ENCODE assay signal across 11 mouse cellular contexts in genomic region chr6:122393231-122393881, GRCm38 (mm10). TPM values are rescaled to one million over a fixed set of nuclear protein-coding genes. Genes with fewer than 3 reads are reported as not detected.
DNase-seq lines count a peak whose midpoint lies in the region; ATAC-seq lines count a peak whose summit lies in the region.
"Had no signal": no experiment of that assay in that cellular context is flagged by ENCODE, and none has a peak within 500 bp of the region (broad histone marks: within the 10 kb centered on the region; RNA-seq: fewer than 3 reads in every experiment).

No protein-coding gene starts in this region.

- H3K4me3 ChIP-seq in forebrain, embryonic 10.5 days: peak overlapping the region; percentile 27; the same call in 1 of the 2 replicates
- H3K4me3 ChIP-seq in forebrain, embryonic 15.5 days: no peak overlapping the region
- no peak overlapping the region for H3K4me3 ChIP-seq in intestine, embryonic 15.5 days (replicated peaks)
- H3K4me3 ChIP-seq in neural tube, embryonic 11.5 days (ENCODE audit: low read depth, low read length): no peak overlapping the region
- H3K4me3 ChIP-seq: hindbrain, embryonic 15.5 days had no signal

- H3K36me3 ChIP-seq in forebrain, embryonic 10.5 days (replicated peaks): no peaks in the 10 kb centered on the region
- H3K36me3 ChIP-seq in forebrain, embryonic 15.5 days: no peaks in the 10 kb centered on the region
- H3K36me3 ChIP-seq in intestine, embryonic 15.5 days: no peaks in the 10 kb centered on the region
- no peaks in the 10 kb centered on the region for H3K36me3 ChIP-seq in neural tube, embryonic 11.5 days (ENCODE audit: control insufficient read depth, insufficient read depth, low read length)
- H3K36me3 ChIP-seq: hindbrain, embryonic 15.5 days had no signal

- ATAC-seq in forebrain, embryonic 15.5 days (replicated peaks): no peak
- peak; percentile 71 for ATAC-seq in intestine, embryonic 15.5 days
- no peak for ATAC-seq in neural tube, embryonic 11.5 days (ENCODE audit: insufficient read depth, low FRiP score, low TSS enrichment)
- no peak for ATAC-seq in frontal cortex, adult (ENCODE audit: low TSS enrichment)

- H3K27me3 ChIP-seq in forebrain, embryonic 10.5 days (ENCODE audit: poor library complexity, severe bottlenecking): no peaks in the 10 kb centered on the region
- H3K27me3 ChIP-seq in forebrain, embryonic 15.5 days: no peaks in the 10 kb centered on the region
- H3K27me3 ChIP-seq in intestine, embryonic 15.5 days (replicated peaks): no peaks in the 10 kb centered on the region; the same call in 1 of the 2 replicates
- no peaks in the 10 kb centered on the region for H3K27me3 ChIP-seq in neural tube, embryonic 11.5 days (ENCODE audit: control insufficient read depth, insufficient read depth, low read length)
- H3K27me3 ChIP-seq: hindbrain, embryonic 15.5 days had no signal

- peaks cover 7% of the 10 kb centered on the region; the same call in 1 of the 2 replicates for H3K9me3 ChIP-seq in forebrain, embryonic 10.5 days
- no peaks in the 10 kb centered on the region for H3K9me3 ChIP-seq in forebrain, embryonic 15.5 days
- H3K9me3 ChIP-seq in intestine, embryonic 15.5 days: no peaks in the 10 kb centered on the region
- peaks cover 3% of the 10 kb centered on the region; the same call in 1 of the 2 replicates for H3K9me3 ChIP-seq in neural tube, embryonic 11.5 days (ENCODE audit: control insufficient read depth, low read length)
- H3K9me3 ChIP-seq: hindbrain, embryonic 15.5 days had no signal

- WGBS in forebrain, embryonic 10.5 days: 86% methylated on average over 19 of the region's 19 CpGs
- WGBS in forebrain, embryonic 15.5 days: 87% methylated on average over 19 of the region's 19 CpGs
- WGBS in intestine, embryonic 15.5 days: 40% methylated on average over 19 of the region's 19 CpGs
- 82% methylated on average over 19 of the region's 19 CpGs for WGBS in neural tube, embryonic 11.5 days

- no peak overlapping the region for H3K9ac ChIP-seq in forebrain, embryonic 15.5 days (replicated peaks)
- no peak overlapping the region for H3K9ac ChIP-seq in intestine, embryonic 15.5 days
- H3K9ac ChIP-seq in neural tube, embryonic 11.5 days (ENCODE audit: low read length): peak overlapping the region; percentile 20; the same call in 1 of the 2 replicates
- H3K9ac ChIP-seq: hindbrain, embryonic 15.5 days had no signal

- peak overlapping the region; percentile 76 for H3K27ac ChIP-seq in forebrain, embryonic 10.5 days
- H3K27ac ChIP-seq in forebrain, embryonic 15.5 days (replicated peaks): no peak overlapping the region
- no peak overlapping the region for H3K27ac ChIP-seq in intestine, embryonic 15.5 days
- peak overlapping the region; percentile 6; the same call in 1 of the 2 replicates for H3K27ac ChIP-seq in neural tube, embryonic 11.5 days (ENCODE audit: low read depth, low read length)
- H3K27ac ChIP-seq: hindbrain, embryonic 15.5 days had no signal

- DNase-seq in forebrain, embryonic 10.5 days (ENCODE audit: extremely low spot score, low spot score): no peak
- peak; percentile 42 for DNase-seq in spleen, adult 12 weeks (ENCODE audit: low spot score)
- DNase-seq in spleen, adult 18-20 months: no peak
- no peak for DNase-seq in neural tube, embryonic 11.5 days (ENCODE audit: low spot score)
- DNase-seq in ovary, postnatal 10 days (ENCODE audit: low spot score): no peak
- DNase-seq: adrenal gland, postnatal 14 days; left cerebral cortex, postnatal 4 days had no signal

- peaks cover 7% of the 10 kb centered on the region for H3K4me1 ChIP-seq in forebrain, embryonic 10.5 days
- H3K4me1 ChIP-seq in forebrain, embryonic 15.5 days: no peaks in the 10 kb centered on the region
- H3K4me1 ChIP-seq in intestine, embryonic 15.5 days (replicated peaks): no peaks in the 10 kb centered on the region
- H3K4me1 ChIP-seq in neural tube, embryonic 11.5 days (ENCODE audit: control insufficient read depth, insufficient read depth, low read length): no peaks in the 10 kb centered on the region
- H3K4me1 ChIP-seq: hindbrain, embryonic 15.5 days had no signal

- no peak overlapping the region for H3K4me2 ChIP-seq in forebrain, embryonic 15.5 days (replicated peaks)
- 0 out of 2 replicates have a peak overlapping the region, but pooled peaks have one; percentile 11 for H3K4me2 ChIP-seq in intestine, embryonic 15.5 days (replicated peaks)
- no peak overlapping the region for H3K4me2 ChIP-seq in neural tube, embryonic 11.5 days (ENCODE audit: low read depth)
- H3K4me2 ChIP-seq: hindbrain, embryonic 15.5 days had no signal

RNA-seq across cellular contexts. Expression of gene Phc1, which starts 53.0 kb away (rescaled TPM):
- 26.2 and 29.7 TPM in 2 replicates for polyA plus RNA-seq in forebrain, embryonic 10.5 days (2016; fragmentation: Nextera tagmentation; extraction: Ambion mirVana)
- polyA plus RNA-seq in forebrain, embryonic 15.5 days (2015; fragmentation: Nextera tagmentation; extraction: Ambion mirVana): 34.2 and 36.1 TPM in 2 replicates
- polyA plus RNA-seq in intestine, embryonic 15.5 days (2015; fragmentation: Nextera tagmentation; extraction: Ambion mirVana): 9.3 and 10.1 TPM in 2 replicates
- 36.2 and 42.7 TPM in 2 replicates for polyA plus RNA-seq in neural tube, embryonic 11.5 days (2014; fragmentation: Nextera tagmentation; extraction: Ambion mirVana)

Comparison
In these comparisons a context has a peak if more than half of its experiments do, and no peak if none do; other contexts are left out.
1. H3K27ac ChIP-seq: peak in forebrain, embryonic 10.5 days (single experiment) and neural tube, embryonic 11.5 days (single experiment); none in forebrain, embryonic 15.5 days (single experiment) and intestine, embryonic 15.5 days (single experiment).